Mouse (Mus musculus): ENCODE data around the gene Sec61b. TPM values are rescaled to one million over a fixed set of nuclear protein-coding genes. Genes with fewer than 3 reads are reported as not detected.

Gene Sec61b
- polyA plus RNA-seq, 1 experiment from 2014 or later, result 313 TPM

GRCm38 (mm10) chr4:47521884-47522605 is 47.6 kb downstream of the Sec61b start:
- Histone ChIP-seq H3K4me2 (ENCODE audit: low read length) (no peak overlapping the region), H3K27me3 (replicated peaks; ENCODE audit: control insufficient read depth, insufficient read depth, low read length) (no peaks in the 10 kb centered on the region), H3K4me3 (ENCODE audit: low read depth, low read length) (no peak overlapping the region), H3K9me3 (replicated peaks; ENCODE audit: control insufficient read depth, low read length) (no peaks in the 10 kb centered on the region), H3K9ac (ENCODE audit: low read length) (no peak overlapping the region), H3K4me1 (ENCODE audit: control insufficient read depth, insufficient read depth, low read length) (peaks cover 7% of the 10 kb centered on the region; the same call in 1 of the 2 replicates), H3K36me3 (ENCODE audit: control insufficient read depth, insufficient read depth, low read length) (no peaks in the 10 kb centered on the region), H3K27ac (ENCODE audit: low read depth, low read length) (no peak overlapping the region)
- ATAC-seq (peak; percentile 55; the same call in 1 of the 2 replicates), DNase-seq (ENCODE audit: low spot score) (peak; percentile 88)
- WGBS, result 83% methylated on average over 6 of the region's 6 CpGs

DNA sequence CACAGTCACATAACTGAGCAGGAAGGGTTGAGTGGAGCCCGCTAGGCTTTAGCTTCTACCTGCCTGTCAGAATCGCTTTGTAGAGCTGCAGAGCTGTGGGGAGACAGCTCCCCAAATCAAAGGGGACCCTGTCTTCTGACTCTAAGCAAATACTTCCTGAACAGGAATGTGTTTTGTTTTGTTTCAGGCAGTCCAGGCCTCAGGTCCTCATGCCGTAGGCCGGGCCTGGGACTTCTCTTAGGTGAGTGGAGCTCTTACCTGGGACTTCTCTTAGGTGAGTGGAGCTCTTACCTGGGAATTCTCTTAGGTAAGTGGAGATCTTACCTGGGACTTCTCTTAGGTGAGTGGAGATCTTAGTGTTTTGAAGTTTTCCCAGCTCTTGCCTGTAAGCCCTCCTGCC is 55.4 kb downstream of the Sec61b start:
- no peak for ATAC-seq

More for the DNA sequence above, 55.4 kb downstream of the Sec61b start:
- no peaks in the 10 kb centered on the region for H3K9me3 ChIP-seq (replicated peaks; ENCODE audit: control insufficient read depth, low read length)
- H3K4me2 ChIP-seq (ENCODE audit: low read length), result no peak overlapping the region
- DNase-seq (ENCODE audit: low spot score), result no peak
- no peak overlapping the region for H3K9ac ChIP-seq (ENCODE audit: low read length)
- no peak overlapping the region for H3K4me3 ChIP-seq (ENCODE audit: low read depth, low read length)
- no peaks in the 10 kb centered on the region; the same call in 1 of the 2 replicates for H3K4me1 ChIP-seq (ENCODE audit: control insufficient read depth, insufficient read depth, low read length)
- H3K36me3 ChIP-seq (ENCODE audit: control insufficient read depth, insufficient read depth, low read length), result no peaks in the 10 kb centered on the region
- no peaks in the 10 kb centered on the region for H3K27me3 ChIP-seq (replicated peaks; ENCODE audit: control insufficient read depth, insufficient read depth, low read length)
- H3K27ac ChIP-seq (ENCODE audit: low read depth, low read length), result no peak overlapping the region
- 89% methylated on average over 4 of the region's 4 CpGs for WGBS

Other genes starting within 250 kb of the Sec61b start
- gene Tgfbr1, start 121.4 kb upstream of the Sec61b start, polyA plus RNA-seq (2014; fragmentation: Nextera tagmentation; extraction: Ambion mirVana), result 43.1 and 43.9 TPM in 2 replicates
- gene Alg2, start 325 bp upstream of the Sec61b start, polyA plus RNA-seq (2014; fragmentation: Nextera tagmentation; extraction: Ambion mirVana), result 205 and 224 TPM in 2 replicates

Data from forebrain, embryonic 14.5 days (tissue).